Mouse (Mus musculus) testis, postnatal 10 days (tissue): ENCODE measurements at regions not wholly inside any gene's neighbourhood (a gene's known extent, or its start where the extent isn't known, plus 50 kb on each side); places are given as distances from the start of the nearest gene placed in this dataset.

Experiments
- DNase-seq: peaks from one replicate; pipeline ENCODE4 v3.0.0; 2021; ENCODE audit warnings: low spot score

- no peak for DNase-seq
Measured at GRCm38 (mm10) chr2:147702330-147703063, 340.8 kb downstream of the Pax1 start.

DNA sequence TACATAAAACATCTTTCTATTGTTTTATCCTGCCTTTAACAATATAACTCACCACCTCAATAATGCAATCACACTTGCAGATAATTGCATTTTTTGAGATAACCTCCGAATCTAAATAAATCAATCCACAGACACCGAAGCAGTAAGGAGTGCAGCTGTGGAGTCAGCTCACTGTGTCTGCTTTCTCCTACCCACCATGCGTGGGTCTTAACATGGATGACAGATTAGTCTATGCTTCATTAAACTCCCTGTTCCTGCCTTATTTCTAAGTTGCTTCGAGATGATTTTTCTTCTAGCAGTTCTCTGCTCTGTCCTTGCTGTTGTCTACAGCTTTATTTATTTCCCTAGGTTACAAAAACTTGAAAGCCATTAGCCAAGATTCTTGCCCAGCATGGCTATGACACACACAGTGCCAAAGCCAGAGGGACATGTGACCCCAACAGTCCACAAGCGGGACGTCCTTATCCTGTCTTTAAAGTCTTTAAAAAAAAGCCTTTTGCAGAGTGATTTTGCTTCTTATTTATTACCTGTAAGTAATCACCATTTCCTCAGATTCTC is 337.9 kb downstream of the Pax1 start:
- no peak for DNase-seq

GRCm38 (mm10) chr2:147691896-147692295 is 330.2 kb downstream of the Pax1 start:
- DNase-seq: no peak

DNA sequence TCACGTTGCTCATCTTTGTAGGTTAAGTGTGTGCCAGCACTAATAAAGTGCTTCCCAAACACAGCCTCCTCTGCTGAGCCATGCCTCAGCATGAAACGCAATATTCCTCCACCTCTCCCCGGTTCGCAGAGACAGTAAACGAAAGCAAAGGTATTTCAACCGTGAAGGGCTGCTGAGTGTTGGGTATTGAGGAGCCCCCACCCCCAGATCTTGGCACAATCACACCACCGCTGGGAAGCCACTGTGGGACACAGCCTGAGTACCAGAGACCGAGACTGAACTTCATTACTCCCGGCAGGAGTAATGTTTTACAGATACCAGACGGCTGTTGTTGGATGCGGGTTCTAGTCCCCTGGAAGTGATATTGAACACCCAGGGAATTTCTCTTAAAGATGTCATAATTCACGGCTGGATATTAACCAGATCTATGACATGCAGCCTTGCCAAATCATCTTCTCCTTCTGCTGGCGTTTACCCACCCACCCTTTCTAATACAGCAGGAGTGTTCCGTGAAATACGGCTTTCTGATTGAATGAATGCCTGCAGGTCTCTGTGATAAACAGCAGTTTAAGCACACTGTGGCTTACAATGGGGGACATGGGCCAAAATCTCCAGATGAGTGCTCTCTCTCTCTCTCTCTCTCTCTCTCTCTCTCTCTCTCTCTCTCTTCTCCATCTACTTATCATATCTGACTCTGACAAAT is 328.9 kb downstream of the Pax1 start:
- DNase-seq: no peak

- peak; percentile 76 for DNase-seq
Measured at GRCm38 (mm10) chr2:147688742-147689141, 327.0 kb downstream of the Pax1 start.

- DNase-seq: no peak
Measured at GRCm38 (mm10) chr2:147656667-147657066, 294.9 kb downstream of the Pax1 start.

DNA sequence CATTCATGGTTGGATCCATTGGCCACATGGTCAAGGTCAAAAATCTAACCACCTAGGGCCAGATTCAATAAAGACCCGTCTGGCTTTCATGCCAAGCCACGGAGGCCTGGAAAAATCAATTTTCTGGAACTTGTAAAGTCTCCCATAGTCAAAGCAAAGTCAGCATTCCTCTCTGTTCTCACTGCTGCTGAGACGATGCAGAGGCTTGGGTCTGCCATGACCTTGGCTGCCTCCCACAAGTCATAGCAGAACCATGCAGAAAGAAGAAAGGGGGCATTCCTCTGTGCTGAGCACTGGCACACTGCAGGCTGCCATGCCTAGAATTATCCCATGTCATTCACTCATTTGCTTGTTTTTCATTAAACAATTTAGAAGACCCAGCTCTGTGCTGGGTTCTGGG is 288.5 kb downstream of the Pax1 start:
- DNase-seq: no peak

DNA sequence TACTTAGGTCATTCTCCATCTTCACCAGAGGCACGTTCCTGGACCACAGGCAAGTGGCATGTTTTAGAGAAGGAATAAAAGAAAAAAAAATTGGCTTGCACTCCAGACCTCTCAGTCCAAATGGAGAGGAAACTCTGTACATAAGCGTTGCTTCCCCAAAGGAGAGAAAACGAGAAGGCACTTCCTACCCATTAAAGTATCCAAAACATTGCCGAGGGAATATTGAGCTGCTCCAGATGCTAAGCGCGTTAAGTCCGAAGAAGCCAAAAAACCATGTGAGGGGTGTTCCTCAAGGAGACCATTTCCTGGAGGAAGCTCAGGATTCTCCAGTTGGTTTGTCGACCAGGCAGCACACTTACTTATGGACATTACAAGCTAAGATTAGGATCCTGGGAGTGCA is 286.2 kb downstream of the Pax1 start:
- DNase-seq: no peak

- no peak for DNase-seq
Measured at GRCm38 (mm10) chr2:147647506-147647905, 285.8 kb downstream of the Pax1 start.

- DNase-seq: no peak
Measured at GRCm38 (mm10) chr2:147637882-147638281, 276.2 kb downstream of the Pax1 start.

- DNase-seq: no peak
Measured at GRCm38 (mm10) chr2:147632737-147633136, 271.0 kb downstream of the Pax1 start.

- no peak for DNase-seq
Measured at GRCm38 (mm10) chr2:147629716-147630115, 268.0 kb downstream of the Pax1 start.

- DNase-seq: no peak
Measured at GRCm38 (mm10) chr2:147627096-147627495, 265.4 kb downstream of the Pax1 start.

DNA sequence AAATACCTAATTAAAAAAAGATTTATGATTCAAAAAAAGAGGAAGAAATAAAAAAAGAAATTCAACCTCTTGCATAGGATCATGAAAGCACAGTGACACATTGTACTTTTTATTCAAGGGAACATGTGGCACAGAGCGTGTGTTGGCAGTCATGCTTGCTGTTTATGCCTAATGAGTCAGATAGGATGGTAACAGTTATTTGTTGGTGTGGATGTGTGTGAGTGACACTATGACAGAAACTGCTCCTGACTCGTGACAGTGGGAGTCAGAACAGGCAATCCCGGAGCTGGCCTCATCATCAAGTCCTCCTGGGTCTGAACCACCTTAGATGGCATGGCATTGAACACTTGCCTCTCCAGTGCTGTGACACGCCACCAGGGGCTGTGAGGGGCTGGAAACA is 261.4 kb downstream of the Pax1 start:
- DNase-seq: no peak

DNA sequence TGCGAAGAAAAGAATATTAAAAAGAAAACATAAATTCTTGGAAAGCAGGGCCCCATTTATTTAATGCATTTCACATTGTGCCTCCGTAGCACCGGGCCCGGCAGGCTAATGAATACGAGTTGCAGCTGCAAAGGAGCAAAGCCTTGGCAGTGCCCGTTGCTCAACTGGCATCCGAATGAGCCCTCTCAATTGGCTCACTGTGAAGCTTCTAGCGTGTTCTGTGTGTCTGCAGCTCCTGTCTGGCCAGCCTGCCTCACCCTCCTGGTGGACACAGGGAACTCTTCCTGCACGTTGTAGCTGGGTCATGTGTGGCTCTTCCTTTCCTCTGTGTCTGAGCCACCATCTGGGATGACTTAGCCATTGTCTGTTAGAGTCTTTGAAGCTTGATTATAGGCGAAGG is 256.1 kb downstream of the Pax1 start:
- DNase-seq: no peak

DNA sequence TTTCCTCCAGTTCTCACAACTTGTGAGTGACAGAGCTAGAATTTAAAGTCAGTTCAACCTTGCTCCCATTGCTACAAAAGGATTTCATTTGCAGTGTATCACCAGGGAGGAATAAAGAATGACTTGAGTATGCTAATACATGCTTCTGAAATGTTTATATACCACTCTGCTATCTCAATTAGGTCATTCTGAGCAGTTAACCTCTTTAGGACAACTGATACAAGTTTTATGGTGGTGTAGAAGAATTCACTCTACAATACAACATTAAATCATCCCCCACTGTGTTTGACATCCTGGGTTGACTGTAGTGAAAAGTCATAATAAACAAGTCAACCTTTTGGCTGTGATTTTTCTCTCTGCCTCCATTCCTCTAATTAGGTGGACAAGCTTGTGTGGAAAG is 248.6 kb downstream of the Pax1 start:
- no peak for DNase-seq

DNA sequence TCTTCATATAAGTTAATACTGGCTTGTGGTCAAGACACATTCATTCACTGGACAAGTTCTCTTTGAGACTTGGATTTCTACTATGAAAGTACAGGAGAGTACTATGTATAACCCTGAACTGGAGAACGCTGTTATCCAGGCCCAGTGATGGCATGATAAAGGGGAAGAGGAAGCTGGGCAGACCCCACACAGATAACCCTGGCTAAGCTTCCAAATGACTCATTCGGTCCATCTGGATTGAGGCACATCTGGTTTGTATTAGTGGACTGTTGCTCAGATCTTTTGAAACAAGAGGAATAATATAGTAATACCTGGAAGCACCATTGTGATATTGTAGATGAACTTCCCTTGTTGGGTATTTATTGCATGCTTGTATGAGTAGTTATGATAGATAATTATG is 239.9 kb downstream of the Pax1 start:
- no peak for DNase-seq

- DNase-seq: no peak
Measured at GRCm38 (mm10) chr2:147572413-147572812, 210.7 kb downstream of the Pax1 start.

DNA sequence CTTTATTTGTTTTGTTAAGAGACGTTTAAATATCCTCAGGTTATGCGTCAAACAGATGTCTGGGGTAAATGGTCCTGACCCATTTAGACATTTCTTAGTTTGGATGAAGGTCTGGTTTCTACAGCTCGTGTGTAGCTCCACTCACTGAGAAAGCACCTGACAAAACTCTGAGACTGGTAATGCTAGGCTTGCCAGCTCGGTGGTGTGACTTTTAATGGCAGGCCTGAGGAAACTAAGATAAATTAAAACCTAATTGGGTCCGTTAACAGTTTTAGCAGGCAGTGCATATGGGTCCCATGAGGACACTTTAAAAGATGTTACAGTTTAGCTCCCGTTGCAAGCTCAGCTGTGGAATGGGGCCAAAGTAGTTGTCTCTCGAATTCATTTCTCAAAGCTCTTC is 199.5 kb downstream of the Pax1 start:
- no peak for DNase-seq

- DNase-seq: no peak
Measured at GRCm38 (mm10) chr2:147560426-147561155, 198.9 kb downstream of the Pax1 start.

- DNase-seq: no peak
Measured at GRCm38 (mm10) chr2:147529161-147529560, 167.4 kb downstream of the Pax1 start.

DNA sequence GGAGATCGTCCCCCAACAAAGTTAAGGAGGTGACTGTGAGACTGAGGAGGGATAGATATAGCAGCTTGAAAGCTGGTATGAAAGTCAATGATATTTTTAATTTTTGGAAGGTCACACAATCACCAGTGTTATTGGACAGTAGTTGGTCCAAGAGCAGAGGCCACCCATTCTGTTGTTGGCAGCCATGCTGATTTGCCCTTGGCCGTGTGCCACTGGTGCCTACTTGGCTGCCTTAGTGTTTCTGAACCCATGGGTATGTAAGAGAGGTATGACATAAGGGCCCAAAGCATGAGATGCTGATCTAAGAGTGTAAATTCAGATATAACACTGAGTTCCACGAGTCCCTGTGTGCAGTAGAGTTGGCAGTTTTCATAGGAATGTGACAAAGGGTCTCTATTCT is 153.7 kb downstream of the Pax1 start:
- DNase-seq: no peak

GRCm38 (mm10) chr2:147514748-147515147 is 153.0 kb downstream of the Pax1 start:
- DNase-seq: no peak
